14 mouse cellular contexts compared by ENCODE assay signal in the genomic region with DNA sequence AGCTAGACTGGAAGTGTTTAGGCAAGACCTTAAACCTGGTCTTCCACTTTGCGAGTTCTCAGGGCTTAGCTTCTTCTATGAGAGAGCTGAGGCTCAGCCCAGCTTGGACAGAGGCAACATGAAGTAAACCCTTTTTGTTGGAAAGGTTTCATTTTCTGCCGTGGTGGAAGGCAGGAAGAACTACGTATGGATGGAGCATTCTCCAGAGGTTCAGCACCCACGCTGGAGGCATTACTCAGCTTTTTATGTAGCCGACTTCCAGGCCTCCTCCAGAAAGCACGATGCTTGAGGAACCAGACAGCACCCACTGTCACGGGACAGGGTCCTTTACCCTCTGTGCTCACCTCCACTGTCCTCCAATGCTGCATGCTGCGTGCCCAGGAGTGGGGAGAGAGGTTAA. TPM values are rescaled to one million over a fixed set of nuclear protein-coding genes. Genes with fewer than 3 reads are reported as not detected.
DNase-seq lines count a peak whose midpoint lies in the region; ATAC-seq and TF ChIP-seq lines count a peak whose summit lies in the region.
"Had no signal": no experiment of that assay in that cellular context is flagged by ENCODE, and none has a peak within 500 bp of the region (broad histone marks: within the 10 kb centered on the region; RNA-seq: fewer than 3 reads in every experiment).

No protein-coding gene starts in this region.

- no peak for TF ChIP-seq POLR2A in lung, adult 2 months (IDR thresholded peaks at IDR 0.05; ENCODE audit: borderline replicate concordance, extremely low read depth, low read depth, low read length)

- H3K4me1 ChIP-seq in heart, embryonic 14.5 days (ENCODE audit: control insufficient read depth in 2 of 2, insufficient read depth in 2 of 2, low read length in 2 of 2) = peaks cover 40 to 44% of the 10 kb centered on the region in 2 experiments
- peaks cover 59% of the 10 kb centered on the region for H3K4me1 ChIP-seq in lung, embryonic 15.5 days
- H3K4me1 ChIP-seq in lung, adult 2 months (ENCODE audit: control insufficient read depth, insufficient read depth, low read length) = peaks cover 6% of the 10 kb centered on the region
- peaks cover 75% of the 10 kb centered on the region for H3K4me1 ChIP-seq in embryonic facial prominence, embryonic 13.5 days
- H3K4me1 ChIP-seq in liver, postnatal 0 days (ENCODE audit: insufficient read depth) = peaks cover 26% of the 10 kb centered on the region

- no peak for TF ChIP-seq EP300 in liver, postnatal 0 days (IDR thresholded peaks at IDR 0.05; ENCODE audit: low read depth)

- peak overlapping the region in 1 of 2 experiments; percentile 72; a peak in 3 of 4 replicates for H3K27ac ChIP-seq in heart, embryonic 14.5 days (replicated peaks in 1 of 2; ENCODE audit: control insufficient read depth in 1 of 2, insufficient read depth in 1 of 2, low read depth in 2 of 2, low read length in 2 of 2)
- peak overlapping the region; percentile 51 for H3K27ac ChIP-seq in lung, embryonic 15.5 days
- peak overlapping the region; percentile 14; the same call in 1 of the 2 replicates for H3K27ac ChIP-seq in embryonic facial prominence, embryonic 13.5 days
- H3K27ac ChIP-seq in liver, postnatal 0 days (ENCODE audit: low read depth) = no peak overlapping the region
- H3K27ac ChIP-seq: hindbrain, embryonic 15.5 days; layer of hippocampus, adult 2 months had no signal

- DNase-seq in heart, adult 8-10 months (ENCODE audit: low spot score) = no peak
- DNase-seq in lung, adult 2 months = no peak
- DNase-seq in liver, postnatal 0 days = no peak
- no peak for DNase-seq in thymus, postnatal 36 days
- no peak for DNase-seq in layer of hippocampus, adult 9-10 months (ENCODE audit: low spot score)
- DNase-seq: cerebellum, adult 9-11 months; left cerebral cortex, postnatal 4 days had no signal

- no peak overlapping the region for H3K4me3 ChIP-seq in heart, embryonic 14.5 days (ENCODE audit: control insufficient read depth in 1 of 2, insufficient read depth in 1 of 2, low read depth in 1 of 2, low read length in 2 of 2)
- H3K4me3 ChIP-seq in lung, embryonic 15.5 days = no peak overlapping the region
- no peak overlapping the region for H3K4me3 ChIP-seq in lung, adult 2 months (replicated peaks; ENCODE audit: extremely low read depth, low read depth, low read length)
- H3K4me3 ChIP-seq in embryonic facial prominence, embryonic 13.5 days = no peak overlapping the region
- no peak overlapping the region for H3K4me3 ChIP-seq in liver, postnatal 0 days (ENCODE audit: low read depth, low read length)
- H3K4me3 ChIP-seq: erythroblast, embryonic 14.5 days; hindbrain, embryonic 15.5 days; layer of hippocampus, adult 2 months had no signal

- H3K4me2 ChIP-seq in heart, embryonic 14.5 days (ENCODE audit: low read length) = no peak overlapping the region
- no peak overlapping the region; the same call in 1 of the 2 replicates for H3K4me2 ChIP-seq in lung, embryonic 15.5 days
- H3K4me2 ChIP-seq in embryonic facial prominence, embryonic 13.5 days = no peak overlapping the region
- 0 out of 2 replicates have a peak overlapping the region, but pooled peaks have one; percentile 13 for H3K4me2 ChIP-seq in liver, postnatal 0 days (ENCODE audit: low read depth, low read length)
- H3K4me2 ChIP-seq: hindbrain, embryonic 15.5 days had no signal

- ATAC-seq in heart, embryonic 14.5 days (ENCODE audit: insufficient number of reproducible peaks, insufficient read depth, low FRiP score, low read depth) = no peak
- ATAC-seq in lung, embryonic 15.5 days (ENCODE audit: borderline replicate concordance, extremely low read depth, low FRiP score, low TSS enrichment) = no peak
- no peak for ATAC-seq in embryonic facial prominence, embryonic 13.5 days (ENCODE audit: insufficient number of reproducible peaks, insufficient read depth, low FRiP score, low TSS enrichment, low read depth)
- no peak for ATAC-seq in liver, postnatal 0 days
- ATAC-seq: CD4-positive, CD25-positive, alpha-beta regulatory T cell, adult 4 months had no signal

- WGBS in heart, embryonic 14.5 days = 54% methylated on average over 8 of the region's 8 CpGs
- 51% methylated on average over 8 of the region's 8 CpGs for WGBS in lung, embryonic 15.5 days
- WGBS in lung, adult 2 months = 45% methylated on average over 8 of the region's 8 CpGs
- 62% methylated on average over 8 of the region's 8 CpGs for WGBS in embryonic facial prominence, embryonic 13.5 days
- 36% methylated on average over 8 of the region's 8 CpGs for WGBS in liver, postnatal 0 days (ENCODE audit: insufficient replicate concordance)

- H3K36me3 ChIP-seq in heart, embryonic 14.5 days (ENCODE audit: control insufficient read depth, insufficient read depth, low read length) = no peaks in the 10 kb centered on the region
- no peaks in the 10 kb centered on the region for H3K36me3 ChIP-seq in lung, embryonic 15.5 days
- H3K36me3 ChIP-seq in embryonic facial prominence, embryonic 13.5 days = no peaks in the 10 kb centered on the region
- no peaks in the 10 kb centered on the region for H3K36me3 ChIP-seq in liver, postnatal 0 days (replicated peaks; ENCODE audit: insufficient read depth, low read length)
- H3K36me3 ChIP-seq: hindbrain, embryonic 15.5 days had no signal

- TF ChIP-seq CTCF in lung, adult 2 months (IDR thresholded peaks at IDR 0.05; ENCODE audit: insufficient read depth, low read length) = no peak
- TF ChIP-seq CTCF in liver, postnatal 0 days (IDR thresholded peaks at IDR 0.05; ENCODE audit: low read depth) = no peak

- H3K9me3 ChIP-seq in heart, embryonic 14.5 days (ENCODE audit: control insufficient read depth, low read length) = no peaks in the 10 kb centered on the region
- H3K9me3 ChIP-seq in lung, embryonic 15.5 days = no peaks in the 10 kb centered on the region
- H3K9me3 ChIP-seq in embryonic facial prominence, embryonic 13.5 days = peaks cover 2% of the 10 kb centered on the region; the same call in 1 of the 2 replicates
- no peaks in the 10 kb centered on the region for H3K9me3 ChIP-seq in liver, postnatal 0 days (ENCODE audit: low read length)
- H3K9me3 ChIP-seq: hindbrain, embryonic 15.5 days had no signal

- peak overlapping the region; percentile 27; the same call in 1 of the 2 replicates for H3K9ac ChIP-seq in heart, embryonic 14.5 days (ENCODE audit: low read length)
- H3K9ac ChIP-seq in lung, embryonic 15.5 days = no peak overlapping the region
- H3K9ac ChIP-seq in embryonic facial prominence, embryonic 13.5 days = no peak overlapping the region
- no peak overlapping the region for H3K9ac ChIP-seq in liver, postnatal 0 days (replicated peaks)
- H3K9ac ChIP-seq: hindbrain, embryonic 15.5 days had no signal

- H3K27me3 ChIP-seq in heart, embryonic 14.5 days (ENCODE audit: control insufficient read depth, insufficient read depth, low read length) = no peaks in the 10 kb centered on the region
- H3K27me3 ChIP-seq in lung, embryonic 15.5 days = no peaks in the 10 kb centered on the region
- H3K27me3 ChIP-seq in embryonic facial prominence, embryonic 13.5 days = no peaks in the 10 kb centered on the region
- no peaks in the 10 kb centered on the region for H3K27me3 ChIP-seq in liver, postnatal 0 days (ENCODE audit: insufficient read depth, low read length)
- H3K27me3 ChIP-seq: hindbrain, embryonic 15.5 days had no signal

RNA-seq across cellular contexts. Expression of a gene that starts 48.6 kb away (rescaled TPM):
- polyA plus RNA-seq in heart, embryonic 14.5 days (2014; fragmentation: Nextera tagmentation; extraction: Ambion mirVana) = 36.7 and 43.3 TPM in 2 replicates
- total RNA-seq in heart, adult 8-10 months (2022) = 10 to 100 TPM; 34.2 to 42.5 (median 36.2) TPM
- 90.3 and 90.4 TPM in 2 replicates for polyA plus RNA-seq in lung, embryonic 15.5 days (2015; fragmentation: Nextera tagmentation; extraction: Ambion mirVana)
- polyA plus RNA-seq in lung, adult 2 months (2012; rRNA removed) = 41.0 and 43.2 TPM in 2 replicates
- 172 and 190 TPM in 2 replicates for polyA plus RNA-seq in embryonic facial prominence, embryonic 13.5 days (2015; fragmentation: Nextera tagmentation; extraction: Ambion mirVana)
- 22.8 and 26.8 TPM in 2 replicates for polyA plus RNA-seq in liver, postnatal 0 days (2015; fragmentation: Nextera tagmentation; extraction: Ambion mirVana)

RNA-seq across cellular contexts. Expression of a gene that starts 57.1 kb away (rescaled TPM):
- polyA plus RNA-seq in heart, embryonic 14.5 days (2014; fragmentation: Nextera tagmentation; extraction: Ambion mirVana) = 5.0 and 6.0 TPM in 2 replicates
- 10 to 100 TPM; 26.2 to 44.3 (median 36.4) TPM for total RNA-seq in heart, adult 8-10 months (2022)
- polyA plus RNA-seq in lung, embryonic 15.5 days (2015; fragmentation: Nextera tagmentation; extraction: Ambion mirVana) = 1.4 TPM in 2 replicates
- polyA plus RNA-seq in lung, adult 2 months (2012; rRNA removed) = 9.8 and 18.6 TPM in 2 replicates
- polyA plus RNA-seq in embryonic facial prominence, embryonic 13.5 days (2015; fragmentation: Nextera tagmentation; extraction: Ambion mirVana) = 2.1 and 3.0 TPM in 2 replicates
- 0.72 and 2.1 TPM in 2 replicates for polyA plus RNA-seq in liver, postnatal 0 days (2015; fragmentation: Nextera tagmentation; extraction: Ambion mirVana)
